Mouse (Mus musculus): ENCODE results near the gene Cyp26a1. TPM values are rescaled to one million over a fixed set of nuclear protein-coding genes. Genes with fewer than 3 reads are reported as not detected.

Cyp26a1 gene
- under 1 TPM in 1 of 2 experiments, not detected in 1; 0.27 TPM for total RNA-seq (2021)
- 0.33 and 0.67 TPM in 2 replicates for polyA plus RNA-seq (2012; rRNA removed)
- long read RNA-seq, partial matches to known transcripts = 1 of 2 reads
- long read RNA-seq, other reads (novel, unspliced or antisense) = 1 of 2 reads

DNA sequence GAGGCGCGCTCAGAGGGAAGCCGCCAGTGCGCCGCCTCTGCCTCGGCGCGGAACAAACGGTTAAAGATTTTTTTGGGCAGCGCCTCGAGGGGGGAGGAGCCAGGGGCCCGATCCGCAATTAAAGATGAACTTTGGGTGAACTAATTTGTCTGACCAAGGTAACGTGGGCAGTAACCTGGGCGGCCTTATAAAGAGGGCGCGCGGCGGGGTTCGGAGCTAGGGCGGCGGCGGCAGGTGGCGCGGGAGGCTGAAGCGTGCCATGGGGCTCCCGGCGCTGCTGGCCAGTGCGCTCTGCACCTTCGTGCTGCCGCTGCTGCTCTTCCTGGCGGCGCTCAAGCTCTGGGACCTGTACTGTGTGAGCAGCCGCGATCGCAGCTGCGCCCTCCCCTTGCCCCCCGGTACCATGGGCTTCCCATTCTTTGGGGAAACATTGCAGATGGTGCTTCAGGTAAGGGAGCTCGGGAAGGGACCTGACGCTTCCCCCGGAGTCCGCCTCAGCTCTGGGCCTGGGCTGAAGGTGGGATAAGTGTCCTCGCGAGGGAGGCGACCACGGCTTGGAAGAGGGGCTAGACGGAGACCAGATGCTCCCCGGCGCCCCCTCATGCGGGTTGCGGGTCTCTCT is at the start of gene Cyp26a1:
Cyp26a1 (plus strand) TSS at position 148 of the 622 bp plus-strand sequence.
- peaks cover 26% of the 10 kb centered on the region for H3K27me3 ChIP-seq (ENCODE audit: control insufficient read depth, insufficient read depth, low read length)
- peak within 1 kb of the TSS; percentile 24; the same call in 1 of the 2 replicates for H3K4me3 ChIP-seq
- H3K36me3 ChIP-seq (ENCODE audit: control insufficient read depth, insufficient read depth, low read length) = no peaks in the 10 kb centered on the region
- 1% methylated on average over 51 of the region's 51 CpGs for WGBS
- H3K79me2 ChIP-seq (replicated peaks; ENCODE audit: control insufficient read depth, insufficient read depth, low read length) = no peaks in the 10 kb centered on the region
- peaks cover 2% of the 10 kb centered on the region for H3K4me1 ChIP-seq (ENCODE audit: control insufficient read depth, insufficient read depth, low read length)
- H3K9ac ChIP-seq (ENCODE audit: low read depth, low read length) = no peak within 1 kb of the TSS
- no peak for DNase-seq
- intact Hi-C loops (cut with DNase I) = no loop called here
- TF ChIP-seq EP300 (IDR thresholded peaks at IDR 0.05; ENCODE audit: insufficient read depth, low read depth, low read length) = no peak
- TF ChIP-seq CTCF (IDR thresholded peaks at IDR 0.05) = no peak
- TF ChIP-seq POLR2A (IDR thresholded peaks at IDR 0.05; ENCODE audit: insufficient read depth, low read depth, low read length) = no peak
- H3K27ac ChIP-seq = no peak within 1 kb of the TSS

DNA sequence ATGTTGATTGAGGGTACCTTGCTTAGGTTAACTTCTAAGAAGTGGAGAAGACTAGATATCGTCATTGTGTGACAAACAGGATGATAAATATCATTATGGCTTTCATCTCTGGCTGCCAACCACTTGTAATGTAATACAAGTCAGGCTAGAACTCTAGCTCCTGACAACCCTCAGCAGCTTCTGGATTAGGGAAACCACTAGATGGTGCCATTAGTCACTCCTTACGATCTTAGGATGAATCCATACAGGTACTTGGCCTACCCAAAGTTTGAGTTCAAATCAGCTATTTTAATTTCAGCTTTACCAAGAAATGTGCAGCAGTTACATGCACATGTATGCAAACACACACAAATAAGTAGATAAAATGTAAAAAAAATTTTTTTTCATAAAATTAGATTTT is 49.6 kb upstream of the Cyp26a1 start:
- peak; percentile 38 for TF ChIP-seq CTCF (IDR thresholded peaks at IDR 0.05)
- no peak for TF ChIP-seq POLR2A (IDR thresholded peaks at IDR 0.05; ENCODE audit: insufficient read depth, low read depth, low read length)
- 53% methylated on average over 2 of the region's 2 CpGs for WGBS
- intact Hi-C loops (cut with DNase I) = no loop called here
- H3K27ac ChIP-seq = no peak overlapping the region
- no peaks in the 10 kb centered on the region for H3K79me2 ChIP-seq (replicated peaks; ENCODE audit: control insufficient read depth, insufficient read depth, low read length)
- no peaks in the 10 kb centered on the region for H3K4me1 ChIP-seq (ENCODE audit: control insufficient read depth, insufficient read depth, low read length)
- no peak overlapping the region for H3K9ac ChIP-seq (ENCODE audit: low read depth, low read length)
- no peak for DNase-seq
- H3K36me3 ChIP-seq (ENCODE audit: control insufficient read depth, insufficient read depth, low read length) = no peaks in the 10 kb centered on the region
- H3K27me3 ChIP-seq (ENCODE audit: control insufficient read depth, insufficient read depth, low read length) = no peaks in the 10 kb centered on the region
- H3K4me3 ChIP-seq = no peak overlapping the region

DNA sequence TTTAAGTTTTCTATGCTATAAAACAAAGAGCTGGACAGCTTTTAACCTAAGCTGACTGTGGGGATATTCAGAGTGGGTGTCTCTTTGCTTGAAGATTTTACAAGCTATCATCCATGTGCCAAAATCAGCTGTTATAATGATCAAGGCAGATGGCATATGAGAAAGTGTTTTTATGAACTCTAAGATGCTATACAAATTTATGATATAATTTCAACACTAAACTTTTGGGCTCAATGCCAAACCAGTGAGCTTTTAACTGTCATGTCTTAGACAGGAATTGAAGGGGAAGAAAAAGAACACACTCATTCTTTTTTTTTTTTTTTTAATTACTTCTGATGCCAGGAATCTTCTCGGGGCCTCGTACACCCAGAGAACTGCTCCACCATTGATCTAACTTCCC is 47.1 kb upstream of the Cyp26a1 start:
- no peaks in the 10 kb centered on the region for H3K4me1 ChIP-seq (ENCODE audit: control insufficient read depth, insufficient read depth, low read length)
- H3K27ac ChIP-seq = no peak overlapping the region
- no peaks in the 10 kb centered on the region for H3K79me2 ChIP-seq (replicated peaks; ENCODE audit: control insufficient read depth, insufficient read depth, low read length)
- H3K9ac ChIP-seq (ENCODE audit: low read depth, low read length) = no peak overlapping the region
- no peak overlapping the region for H3K4me3 ChIP-seq
- no peaks in the 10 kb centered on the region for H3K36me3 ChIP-seq (ENCODE audit: control insufficient read depth, insufficient read depth, low read length)
- TF ChIP-seq EP300 (IDR thresholded peaks at IDR 0.05; ENCODE audit: insufficient read depth, low read depth, low read length) (no peak), CTCF (IDR thresholded peaks at IDR 0.05) (no peak), POLR2A (IDR thresholded peaks at IDR 0.05; ENCODE audit: insufficient read depth, low read depth, low read length) (no peak)
- WGBS = 41% methylated on average over 2 of the region's 2 CpGs
- no peak for DNase-seq
- intact Hi-C loops (cut with DNase I) = no loop called here
- no peaks in the 10 kb centered on the region for H3K27me3 ChIP-seq (ENCODE audit: control insufficient read depth, insufficient read depth, low read length)

DNA sequence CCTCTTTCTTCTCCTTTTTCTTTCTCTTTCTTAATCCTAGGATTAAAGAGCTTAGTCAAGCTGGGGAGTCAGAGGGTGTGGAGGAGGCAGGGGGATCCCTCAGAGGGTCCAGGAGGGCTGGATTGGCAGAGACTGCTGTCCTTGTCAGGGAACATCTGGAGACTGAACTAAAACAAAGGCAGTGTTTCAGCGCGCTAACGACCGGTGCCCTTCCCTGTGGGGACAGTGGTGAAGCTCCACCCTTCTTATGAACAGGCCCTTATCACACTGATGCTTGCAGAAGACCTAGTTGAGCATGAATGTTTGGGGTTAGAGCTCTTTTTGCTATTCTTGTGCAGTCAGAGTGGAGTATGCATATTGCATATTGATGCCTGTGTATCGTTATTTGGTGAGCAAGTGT is 43.6 kb upstream of the Cyp26a1 start:
- H3K9ac ChIP-seq (ENCODE audit: low read depth, low read length) = no peak overlapping the region
- H3K4me3 ChIP-seq = no peak overlapping the region
- no peak for DNase-seq
- no peaks in the 10 kb centered on the region for H3K4me1 ChIP-seq (ENCODE audit: control insufficient read depth, insufficient read depth, low read length)
- H3K27me3 ChIP-seq (ENCODE audit: control insufficient read depth, insufficient read depth, low read length) = no peaks in the 10 kb centered on the region
- H3K27ac ChIP-seq = no peak overlapping the region
- WGBS = 60% methylated on average over 5 of the region's 5 CpGs
- intact Hi-C loops (cut with DNase I) = no loop called here
- H3K36me3 ChIP-seq (ENCODE audit: control insufficient read depth, insufficient read depth, low read length) = no peaks in the 10 kb centered on the region
- no peak for TF ChIP-seq POLR2A (IDR thresholded peaks at IDR 0.05; ENCODE audit: insufficient read depth, low read depth, low read length)
- no peak for TF ChIP-seq EP300 (IDR thresholded peaks at IDR 0.05; ENCODE audit: insufficient read depth, low read depth, low read length)
- no peak for TF ChIP-seq CTCF (IDR thresholded peaks at IDR 0.05)
- no peaks in the 10 kb centered on the region for H3K79me2 ChIP-seq (replicated peaks; ENCODE audit: control insufficient read depth, insufficient read depth, low read length)

DNA sequence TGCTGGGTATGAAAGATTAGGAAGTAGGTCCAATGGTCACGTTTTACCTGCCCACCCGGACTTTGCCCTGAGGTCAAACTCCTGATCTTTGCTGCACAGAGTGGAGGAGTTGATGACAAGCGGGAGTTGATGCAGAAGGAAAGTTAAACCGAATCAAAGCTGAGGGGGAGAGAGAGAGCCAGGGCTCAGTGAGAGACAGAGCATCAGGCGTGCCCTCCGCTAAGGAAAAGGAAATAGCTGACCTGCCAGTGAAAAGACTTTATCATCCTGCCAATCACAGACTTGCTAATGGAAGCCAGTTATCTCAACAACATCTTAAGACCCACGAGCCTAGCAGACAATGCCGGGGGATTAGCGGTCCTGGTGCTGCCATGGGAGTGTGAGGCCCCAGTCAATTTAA is 41.2 kb upstream of the Cyp26a1 start:
- Histone ChIP-seq H3K9ac (ENCODE audit: low read depth, low read length) (no peak overlapping the region), H3K79me2 (replicated peaks; ENCODE audit: control insufficient read depth, insufficient read depth, low read length) (no peaks in the 10 kb centered on the region), H3K27ac (no peak overlapping the region), H3K4me1 (ENCODE audit: control insufficient read depth, insufficient read depth, low read length) (no peaks in the 10 kb centered on the region), H3K4me3 (no peak overlapping the region), H3K36me3 (ENCODE audit: control insufficient read depth, insufficient read depth, low read length) (no peaks in the 10 kb centered on the region), H3K27me3 (ENCODE audit: control insufficient read depth, insufficient read depth, low read length) (no peaks in the 10 kb centered on the region)
- 39% methylated on average over 9 of the region's 9 CpGs for WGBS
- TF ChIP-seq CTCF (IDR thresholded peaks at IDR 0.05) (no peak), EP300 (IDR thresholded peaks at IDR 0.05; ENCODE audit: insufficient read depth, low read depth, low read length) (no peak), POLR2A (IDR thresholded peaks at IDR 0.05; ENCODE audit: insufficient read depth, low read depth, low read length) (no peak)
- DNase-seq = no peak
- intact Hi-C loops (cut with DNase I) = no loop called here

DNA sequence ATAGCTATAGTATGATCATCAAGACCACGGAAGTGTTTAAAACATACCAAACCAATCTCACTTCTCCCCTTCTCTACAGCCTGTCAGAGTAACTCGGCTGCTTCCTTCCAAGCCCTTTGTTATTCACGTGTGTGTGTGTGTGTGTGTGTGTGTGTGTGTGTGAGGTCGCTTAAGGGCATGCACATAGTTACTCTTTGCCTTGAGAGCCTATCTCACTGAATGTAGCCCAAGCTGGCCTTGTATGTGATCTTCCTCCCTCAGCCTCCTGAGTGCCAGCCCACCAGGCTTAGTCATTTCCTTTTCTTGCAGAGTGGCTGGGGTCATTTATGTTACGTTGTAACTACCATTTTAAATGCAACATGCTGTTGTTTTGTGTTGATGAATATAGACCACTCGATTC is 32.3 kb upstream of the Cyp26a1 start:
- intact Hi-C loops (cut with DNase I) = no loop called here

More for the DNA sequence above, 32.3 kb upstream of the Cyp26a1 start:
- DNase-seq = no peak
- no peaks in the 10 kb centered on the region for H3K27me3 ChIP-seq (ENCODE audit: control insufficient read depth, insufficient read depth, low read length)
- no peak overlapping the region for H3K4me3 ChIP-seq
- no peaks in the 10 kb centered on the region for H3K79me2 ChIP-seq (replicated peaks; ENCODE audit: control insufficient read depth, insufficient read depth, low read length)
- no peaks in the 10 kb centered on the region for H3K36me3 ChIP-seq (ENCODE audit: control insufficient read depth, insufficient read depth, low read length)
- no peaks in the 10 kb centered on the region; the same call in 1 of the 2 replicates for H3K4me1 ChIP-seq (ENCODE audit: control insufficient read depth, insufficient read depth, low read length)
- no peak overlapping the region for H3K9ac ChIP-seq (ENCODE audit: low read depth, low read length)
- 68% methylated on average over 6 of the region's 6 CpGs for WGBS
- no peak overlapping the region for H3K27ac ChIP-seq
- TF ChIP-seq CTCF (IDR thresholded peaks at IDR 0.05) = no peak

Measured in heart, adult 2 months (tissue).